Mouse (Mus musculus) kidney, postnatal 0 days (tissue): ENCODE measurements around the gene Zdhhc6. TPM values are rescaled to one million over a fixed set of nuclear protein-coding genes. Genes with fewer than 3 reads are reported as not detected.
A peak's percentile ranks its signal among the peaks of the same experiment; 100 is the strongest.

Source experiments
- ATAC-seq: fragments of 200-750 bp; cut with Nextera tagmentation; replicated peaks from 2 replicates; pipeline ENCODE4 v1.8.0; 2017; ENCODE audit warnings: low read depth, moderate number of reproducible peaks, moderate TSS enrichment, moderate library complexity; ENCODE audit not compliant: low FRiP score
- DNase-seq: peaks from one replicate; pipeline ENCODE4 v3.0.0-alpha.2; 2016; ENCODE audit warnings: low spot score
- H3K27ac ChIP-seq: fragments of 300-500 bp; sonication (generic); 2 replicates; pipeline ENCODE4 v1.5.1; 2014; ENCODE audit warnings: mild to moderate bottlenecking
- H3K27me3 ChIP-seq: fragments of 300-500 bp; sonication (generic); 2 replicates; pipeline ENCODE4 v1.6.1; 2014; ENCODE audit warnings: low read length, mixed read lengths; ENCODE audit not compliant: insufficient read depth
- H3K36me3 ChIP-seq: fragments of 300-500 bp; sonication (generic); 2 replicates; pipeline ENCODE4 v1.6.1; 2014; ENCODE audit warnings: low read length, mixed read lengths; ENCODE audit not compliant: insufficient read depth
- H3K4me1 ChIP-seq: fragments of 300-500 bp; sonication (generic); replicated peaks from 2 replicates; pipeline ENCODE4 v1.6.1; 2014; ENCODE audit warnings: antibody characterized with exemption, low read length, mixed read lengths; ENCODE audit not compliant: insufficient read depth
- H3K4me2 ChIP-seq: fragments of 300-500 bp; sonication (generic); 2 replicates; pipeline ENCODE4 v1.6.1; 2014; ENCODE audit warnings: mild to moderate bottlenecking, low read length, moderate library complexity, mixed read lengths
- H3K4me3 ChIP-seq: fragments of 300-500 bp; sonication (generic); replicated peaks from 2 replicates; pipeline ENCODE4 v1.5.1; 2014; ENCODE audit warnings: low read depth, low read length
- H3K9ac ChIP-seq: fragments of 300-500 bp; sonication (generic); 2 replicates; pipeline ENCODE4 v1.6.1; 2014; ENCODE audit warnings: low read depth, low read length
- H3K9me3 ChIP-seq: fragments of 300-500 bp; sonication (generic); replicated peaks from 2 replicates; pipeline ENCODE4 v1.6.1; 2016; ENCODE audit warnings: low read length, inconsistent platforms, mixed read lengths
- CTCF ChIP-seq: IDR thresholded peaks from 2 replicates; pipeline ENCODE4 v1.5.1; 2016; ENCODE audit warnings: antibody characterized with exemption, low read depth, mild to moderate bottlenecking, moderate library complexity
- WGBS: fragments of 180-500 bp; shearing (Covaris S2); extraction: QIAGEN DNeasy Blood & Tissue Kit; methylation state at CpG from one replicate; pipeline ENCODE4 v1.1.7; 2014; 5-methylcytosine and 5-hydroxymethylcytosine counted together
- polyA plus RNA-seq: library from polyadenylated mRNA; unstranded; fragments of >200 nt; fragmentation: Nextera tagmentation; extraction: Ambion mirVana; gene quantifications from 2 replicates; pipeline ENCODE4 v1.2.1, GENCODE M21; 2015

The Zdhhc6 gene
- polyA plus RNA-seq, 1 experiment from 2014 or later = 79.9 TPM

DNA sequence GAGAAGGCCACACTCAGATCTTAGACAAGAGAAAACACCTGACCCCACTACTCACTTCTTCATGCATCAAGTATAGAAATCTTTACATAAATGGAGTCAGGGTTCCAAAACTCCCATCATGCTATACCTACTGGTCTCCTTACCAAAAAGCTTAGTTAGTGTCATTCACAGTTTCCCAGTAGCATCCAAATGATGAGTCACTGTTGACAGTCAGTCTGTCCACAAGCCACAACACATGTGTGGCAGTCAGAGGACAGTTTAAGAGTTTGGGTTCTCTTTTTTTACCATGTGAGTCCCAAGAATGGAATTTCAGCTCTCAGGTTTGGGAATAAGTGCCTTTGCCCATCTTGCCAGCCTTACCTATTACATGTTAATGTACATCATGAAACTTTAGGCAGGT is 26.9 kb downstream of the Zdhhc6 start:
- TF ChIP-seq CTCF = no peak
- no peaks in the 10 kb centered on the region for H3K9me3 ChIP-seq
- H3K36me3 ChIP-seq = peaks cover 36% of the 10 kb centered on the region
- no peaks in the 10 kb centered on the region for H3K27me3 ChIP-seq
- ATAC-seq (no peak), DNase-seq (no peak)
- H3K4me3 ChIP-seq = no peak overlapping the region
- no peak overlapping the region for H3K27ac ChIP-seq
- H3K4me2 ChIP-seq = no peak overlapping the region
- H3K4me1 ChIP-seq = no peaks in the 10 kb centered on the region
- no peak overlapping the region for H3K9ac ChIP-seq

DNA sequence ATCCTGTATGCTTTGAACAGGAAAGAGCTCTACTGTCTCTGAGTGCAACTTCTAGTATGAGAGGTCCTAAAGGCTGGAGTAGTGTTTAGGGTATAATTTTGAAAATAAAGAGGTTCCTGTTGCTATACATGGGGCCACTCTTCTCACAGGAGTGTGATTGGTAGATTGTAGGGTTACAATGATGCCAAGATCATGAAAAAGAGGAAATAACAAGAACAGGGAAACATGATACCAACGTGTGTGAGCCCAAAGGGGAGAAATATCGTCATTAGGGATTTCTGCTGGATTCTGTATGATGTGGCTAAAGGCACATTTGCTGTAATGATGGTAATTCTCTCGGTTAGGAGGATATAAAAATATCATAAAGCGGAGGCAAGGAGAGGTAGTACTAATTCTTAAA is 29.8 kb downstream of the Zdhhc6 start:
- H3K9me3 ChIP-seq = no peaks in the 10 kb centered on the region
- H3K4me2 ChIP-seq = no peak overlapping the region
- TF ChIP-seq CTCF = no peak
- H3K27me3 ChIP-seq = no peaks in the 10 kb centered on the region
- 89% methylated on average over 4 of the region's 4 CpGs for WGBS
- no peak for ATAC-seq
- no peak overlapping the region for H3K27ac ChIP-seq
- no peak overlapping the region for H3K4me3 ChIP-seq
- no peak for DNase-seq
- H3K9ac ChIP-seq = no peak overlapping the region
- peaks cover 48% of the 10 kb centered on the region for H3K36me3 ChIP-seq
- H3K4me1 ChIP-seq = no peaks in the 10 kb centered on the region

DNA sequence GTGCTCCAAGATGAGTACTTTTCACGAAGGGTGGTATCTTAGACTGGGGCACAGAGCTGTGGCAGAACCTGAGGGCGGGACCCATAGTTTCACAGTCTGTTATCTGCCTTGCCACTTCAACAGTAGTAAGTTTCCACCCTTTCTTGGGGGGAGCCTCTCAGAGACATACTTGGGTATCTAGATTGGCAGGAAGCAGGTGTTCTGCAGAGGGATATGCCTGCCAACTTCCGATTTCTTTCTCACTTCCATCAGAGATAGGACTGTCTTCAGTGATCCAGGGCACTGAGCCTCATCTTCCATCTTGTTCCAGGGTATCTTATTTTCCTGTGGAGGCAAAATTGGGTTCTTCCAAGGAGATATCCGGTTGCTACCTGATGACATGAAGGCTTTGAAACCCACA is 31.7 kb downstream of the Zdhhc6 start:
- Histone ChIP-seq H3K27ac (no peak overlapping the region), H3K4me1 (no peaks in the 10 kb centered on the region), H3K27me3 (no peaks in the 10 kb centered on the region), H3K9ac (no peak overlapping the region), H3K9me3 (no peaks in the 10 kb centered on the region), H3K36me3 (peaks cover 58% of the 10 kb centered on the region), H3K4me3 (no peak overlapping the region), H3K4me2 (no peak overlapping the region)
- 96% methylated on average over 4 of the region's 4 CpGs for WGBS
- ATAC-seq (no peak), DNase-seq (no peak)
- TF ChIP-seq CTCF = no peak

DNA sequence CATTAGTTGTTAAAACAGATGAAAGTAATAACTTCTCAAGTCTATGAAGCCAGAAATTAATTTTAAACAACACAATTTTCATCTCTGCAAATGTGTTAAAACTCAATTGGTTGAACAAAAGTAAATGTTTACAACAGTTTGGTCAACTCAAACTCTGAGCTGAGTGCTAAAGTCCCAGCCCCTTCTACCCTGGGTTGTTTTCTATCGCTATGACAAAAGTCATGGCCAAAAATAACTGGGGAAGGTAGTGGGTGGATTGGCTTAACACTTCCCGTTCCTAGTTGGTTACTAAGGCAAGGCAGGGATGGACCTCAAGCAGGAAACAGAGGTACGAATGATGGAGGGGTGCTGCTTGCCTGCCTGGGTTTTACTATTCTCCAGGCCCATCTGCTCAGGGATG is 39.1 kb downstream of the Zdhhc6 start:
- WGBS = 86% methylated on average over 3 of the region's 3 CpGs
- no peak for TF ChIP-seq CTCF
- Histone ChIP-seq H3K9ac (no peak overlapping the region), H3K4me1 (no peaks in the 10 kb centered on the region), H3K9me3 (no peaks in the 10 kb centered on the region), H3K27me3 (no peaks in the 10 kb centered on the region), H3K4me3 (no peak overlapping the region), H3K36me3 (peaks cover 17% of the 10 kb centered on the region), H3K27ac (no peak overlapping the region), H3K4me2 (no peak overlapping the region)
- DNase-seq (no peak), ATAC-seq (no peak)

DNA sequence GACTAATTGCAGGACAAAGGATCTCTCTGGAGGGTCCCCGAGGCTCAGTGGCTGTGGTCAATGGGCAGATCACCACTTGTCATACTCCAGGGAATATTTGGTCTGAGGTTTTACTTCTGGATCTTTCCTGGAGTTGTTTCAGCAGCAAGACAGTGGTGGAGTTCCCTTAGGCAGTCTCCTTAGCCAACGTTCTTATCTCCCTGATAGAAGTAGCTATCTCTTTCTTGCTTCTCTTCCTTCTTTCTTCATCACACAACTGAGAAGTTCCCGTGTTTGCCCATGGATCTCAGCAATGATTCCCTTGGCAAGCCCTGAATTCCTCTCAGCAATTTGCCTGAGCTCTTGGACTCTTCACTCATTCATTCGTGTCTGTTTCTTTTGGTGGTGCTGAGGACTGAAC is 39.7 kb downstream of the Zdhhc6 start:
- Histone ChIP-seq H3K4me1 (no peaks in the 10 kb centered on the region), H3K4me3 (no peak overlapping the region), H3K4me2 (no peak overlapping the region), H3K27me3 (no peaks in the 10 kb centered on the region), H3K9me3 (no peaks in the 10 kb centered on the region), H3K36me3 (peaks cover 17% of the 10 kb centered on the region), H3K9ac (no peak overlapping the region), H3K27ac (no peak overlapping the region)
- no peak for ATAC-seq
- no peak for DNase-seq
- no peak for TF ChIP-seq CTCF
- 84% methylated on average over 4 of the region's 4 CpGs for WGBS

DNA sequence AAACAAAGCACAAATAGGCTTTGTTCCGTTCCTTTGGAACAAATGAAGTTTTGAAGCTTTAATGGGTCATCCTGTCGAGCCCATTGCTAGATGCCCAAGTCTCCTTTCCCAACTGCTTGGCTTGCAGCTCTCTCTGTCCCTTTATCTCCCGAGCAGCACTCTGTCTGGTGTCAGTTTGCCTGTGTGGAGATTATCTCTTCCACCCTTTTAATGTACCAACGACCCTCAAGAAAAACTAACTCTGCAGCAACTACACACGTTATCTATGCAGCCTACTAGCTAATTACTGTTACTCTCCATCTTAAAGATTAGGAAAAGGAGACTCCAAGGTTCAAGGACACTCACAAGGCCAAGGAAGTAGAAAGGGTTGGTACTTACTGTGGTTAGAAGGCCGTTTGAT is 42.5 kb downstream of the Zdhhc6 start:
- no peak for TF ChIP-seq CTCF
- H3K4me3 ChIP-seq = no peak overlapping the region
- 0 out of 2 replicates have a peak, but pooled peaks cover 5% of the 10 kb centered on the region for H3K36me3 ChIP-seq
- no peak overlapping the region for H3K4me2 ChIP-seq
- H3K27ac ChIP-seq = no peak overlapping the region
- DNase-seq (no peak), ATAC-seq (no peak)
- H3K4me1 ChIP-seq = 0 out of 2 replicates have a peak, but pooled peaks cover 14% of the 10 kb centered on the region
- H3K9me3 ChIP-seq = no peaks in the 10 kb centered on the region
- H3K27me3 ChIP-seq = no peaks in the 10 kb centered on the region
- no peak overlapping the region for H3K9ac ChIP-seq
- 81% methylated on average over 6 of the region's 6 CpGs for WGBS

DNA sequence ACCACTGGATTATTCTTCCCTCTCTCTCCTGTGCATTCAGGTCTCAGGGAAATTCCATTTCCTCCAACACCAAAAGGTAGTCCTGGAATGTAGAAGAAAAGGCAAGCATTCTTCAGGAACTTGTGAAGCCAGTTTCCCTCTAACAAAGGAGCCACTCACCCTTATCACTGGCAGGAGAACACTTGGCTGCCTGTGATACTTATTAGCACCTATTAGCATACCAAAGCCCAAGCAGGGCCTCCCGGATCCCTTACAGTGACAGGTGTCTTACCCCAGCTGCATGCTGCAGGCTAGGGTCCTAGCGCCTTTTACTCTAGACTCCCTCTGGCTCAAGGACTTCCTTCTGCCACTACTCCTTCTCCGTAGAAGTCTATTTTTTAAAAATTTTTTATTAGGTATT is 44.4 kb downstream of the Zdhhc6 start:
- TF ChIP-seq CTCF = no peak
- Histone ChIP-seq H3K4me2 (no peak overlapping the region), H3K4me1 (0 out of 2 replicates have a peak, but pooled peaks cover 21% of the 10 kb centered on the region), H3K9ac (no peak overlapping the region), H3K4me3 (no peak overlapping the region), H3K27ac (0 out of 2 replicates have a peak overlapping the region, but pooled peaks have one; percentile 47), H3K27me3 (no peaks in the 10 kb centered on the region), H3K9me3 (no peaks in the 10 kb centered on the region), H3K36me3 (0 out of 2 replicates have a peak, but pooled peaks cover 5% of the 10 kb centered on the region)
- 40% methylated on average over 3 of the region's 3 CpGs for WGBS
- no peak; the same call in 1 of the 2 replicates for ATAC-seq
- peak; percentile 25 for DNase-seq
